Mouse (Mus musculus) ES-Bruce4 (cell line): Measurements from ENCODE around the gene Mecom.

ENCODE experiments used
- CTCF ChIP-seq: IDR thresholded peaks from one replicate; pipeline ENCODE4 v1.8.1; 2011; ENCODE audit warnings: low read depth, low read length
- EP300 ChIP-seq: IDR thresholded peaks from 2 replicates; pipeline ENCODE4 v1.6.1; 2011; ENCODE audit warnings: low read depth, low read length; ENCODE audit not compliant: insufficient read depth
- POLR2A ChIP-seq: IDR thresholded peaks from one replicate; pipeline ENCODE4 v1.8.1; 2011; ENCODE audit warnings: low read length; ENCODE audit not compliant: insufficient read depth

DNA sequence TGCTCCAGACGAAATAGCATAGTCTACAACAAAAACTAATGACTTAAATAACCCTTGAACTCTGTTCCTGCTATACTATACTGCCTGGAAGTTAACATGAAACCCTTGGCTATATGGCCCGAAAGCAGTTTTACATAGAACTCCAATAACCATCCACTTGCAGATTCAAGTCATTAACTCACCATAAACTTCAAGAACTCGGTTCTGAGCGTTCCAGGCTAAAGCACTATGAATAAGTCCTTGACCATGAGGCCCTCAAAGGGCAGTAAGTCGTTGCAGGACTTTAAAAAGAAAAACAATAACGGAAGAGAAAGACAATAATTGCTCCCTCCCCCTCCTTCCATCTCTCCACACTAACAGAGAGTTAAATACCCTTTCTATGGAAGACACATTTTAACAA, 536.9 kb downstream of the Mecom start:
- TF ChIP-seq EP300 (no peak), CTCF (no peak), POLR2A (no peak)
